Mouse (Mus musculus) left cerebral cortex, adult 18-20 months (tissue): ENCODE results near the gene Loxl4. TPM values are rescaled to one million over a fixed set of nuclear protein-coding genes. Genes with fewer than 3 reads are reported as not detected.

Experiments
- DNase-seq, 2 experiments: peaks; one replicate each; pipeline ENCODE4 v3.0.0; 2021 to 2022; ENCODE audit warnings: low spot score in 2 of 2, mixed read lengths in 1 of 2
- total RNA-seq, 2 experiments: library from RNA; stranded (reverse); gene quantifications; 2 replicates each; pipeline ENCODE4 v1.2.3; 2021

Gene Loxl4
- total RNA-seq, 2 experiments from 2014 or later: 0.28 to 0.30 TPM

DNA sequence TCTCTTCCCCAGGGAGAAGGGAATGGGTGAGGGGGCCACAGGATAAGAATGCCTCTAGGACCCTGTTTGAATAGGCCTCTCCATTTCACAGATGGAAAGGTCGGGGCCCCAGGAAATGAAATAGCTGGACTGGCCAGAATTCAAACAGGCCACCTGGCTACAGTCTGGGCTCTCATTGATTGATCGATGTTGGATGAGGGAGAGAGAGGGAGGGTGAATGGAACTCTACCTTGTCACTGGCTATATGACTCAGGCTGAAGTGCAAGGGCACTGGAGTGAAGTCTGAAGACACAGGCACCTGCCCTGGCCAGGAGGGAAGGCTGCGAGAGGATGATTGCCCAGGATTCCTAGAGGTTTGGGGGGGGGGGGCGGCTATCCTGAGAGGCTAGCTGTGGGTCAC, 867 bp downstream of the Loxl4 start:
- no peak for DNase-seq

DNA sequence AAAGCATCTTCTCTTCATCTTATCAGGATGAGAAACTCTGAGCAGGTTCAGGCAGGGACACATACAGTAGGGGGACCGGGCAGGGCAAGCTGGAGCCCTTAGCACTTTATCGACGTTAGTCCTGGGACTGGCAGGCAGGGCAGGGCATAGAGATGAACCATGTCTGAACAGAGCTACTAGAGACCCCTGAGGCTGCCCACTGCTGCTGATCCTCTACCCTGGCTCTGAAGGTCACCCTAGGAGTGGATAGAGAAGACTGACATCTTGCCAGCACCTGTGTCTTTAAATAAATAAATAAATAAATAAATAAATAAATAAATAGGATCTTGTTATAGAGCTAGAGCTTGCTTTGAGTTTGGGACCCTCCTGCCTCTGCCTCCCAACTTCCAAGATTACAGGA, 2.9 kb downstream of the Loxl4 start:
- DNase-seq: no peak

DNA sequence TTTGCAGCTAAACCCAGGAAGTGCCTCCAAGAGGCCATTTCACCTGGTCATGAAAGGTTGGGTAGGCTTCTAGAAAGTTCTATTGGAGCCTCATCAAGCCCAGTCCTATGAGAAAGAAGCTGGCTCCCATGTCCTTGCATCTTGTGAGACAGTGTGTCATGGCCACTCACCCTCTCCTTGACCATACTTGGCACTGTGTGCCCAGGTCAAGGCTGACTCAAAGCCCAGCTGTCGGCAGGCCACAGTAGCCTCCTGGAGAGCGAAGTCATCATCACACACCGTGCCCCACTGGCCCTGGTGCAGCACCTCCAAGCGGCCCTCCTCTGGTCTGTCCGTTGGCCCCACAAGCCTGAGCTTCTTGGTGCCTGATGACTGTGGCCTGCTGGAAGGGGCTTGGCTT, 4.5 kb downstream of the Loxl4 start:
- DNase-seq: no peak

DNA sequence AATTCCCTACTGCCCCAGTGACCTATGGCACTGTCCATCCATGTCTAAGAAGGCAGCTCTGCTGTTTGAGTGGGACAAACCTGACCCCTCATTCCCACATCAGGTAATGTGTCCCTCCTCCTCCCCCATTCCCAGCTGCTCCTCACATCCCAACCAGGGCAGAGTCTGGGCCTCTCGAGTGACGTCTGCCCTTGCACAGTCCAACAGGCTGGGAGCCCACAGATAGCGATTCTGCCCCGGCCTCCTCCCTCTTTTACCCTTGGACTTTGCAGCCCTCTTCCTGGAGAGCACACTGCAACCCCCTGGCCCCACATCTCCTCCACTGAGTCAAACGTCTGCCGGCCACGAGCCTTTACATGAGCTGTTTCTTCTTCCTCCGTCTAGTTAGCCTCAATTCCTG, 10.0 kb downstream of the Loxl4 start:
- DNase-seq: no peak

- no peak for DNase-seq
Observed at GRCm38 (mm10) chr19:42602041-42602440, 10.6 kb downstream of the Loxl4 start.

DNA sequence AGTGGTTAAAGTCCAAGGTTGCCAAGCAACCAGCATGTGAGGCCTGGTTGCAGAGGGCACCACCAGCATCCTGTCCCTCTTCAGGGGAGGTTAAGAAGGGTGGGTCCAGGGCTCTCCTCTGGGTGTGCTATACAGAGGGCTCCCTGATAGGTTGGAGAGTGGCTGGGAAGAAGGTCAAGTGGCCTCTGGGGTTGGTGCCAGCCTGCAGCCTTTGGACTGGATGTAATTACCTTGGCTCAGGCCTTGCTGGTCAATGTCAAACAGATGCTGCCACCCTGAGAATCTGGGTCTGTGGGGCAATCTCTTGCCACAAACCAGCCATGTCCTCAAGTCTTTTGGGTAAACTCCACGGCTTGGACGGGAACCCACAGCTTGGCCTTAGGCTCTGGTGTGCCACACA, 11.2 kb downstream of the Loxl4 start:
- DNase-seq: no peak

DNA sequence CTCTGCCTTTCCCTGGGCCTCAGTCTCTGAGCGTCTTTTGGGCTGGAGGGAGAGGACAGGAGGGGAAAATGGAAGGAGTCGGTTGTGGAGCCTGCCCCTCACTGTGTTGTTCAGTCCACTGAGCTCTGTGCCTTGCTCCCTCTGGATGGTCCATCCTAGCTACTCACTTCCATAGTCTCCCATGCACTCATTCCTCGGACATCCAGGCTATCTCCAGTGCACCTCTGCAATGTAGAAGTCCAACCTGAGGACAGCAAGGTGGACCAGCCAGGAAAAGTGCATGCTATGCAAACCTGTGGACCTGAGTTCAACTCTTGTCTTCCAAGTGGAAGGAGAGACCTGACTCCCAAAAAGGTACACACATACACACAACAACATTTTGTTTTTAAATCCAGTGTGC, 12.0 kb downstream of the Loxl4 start:
- DNase-seq: no peak

DNA sequence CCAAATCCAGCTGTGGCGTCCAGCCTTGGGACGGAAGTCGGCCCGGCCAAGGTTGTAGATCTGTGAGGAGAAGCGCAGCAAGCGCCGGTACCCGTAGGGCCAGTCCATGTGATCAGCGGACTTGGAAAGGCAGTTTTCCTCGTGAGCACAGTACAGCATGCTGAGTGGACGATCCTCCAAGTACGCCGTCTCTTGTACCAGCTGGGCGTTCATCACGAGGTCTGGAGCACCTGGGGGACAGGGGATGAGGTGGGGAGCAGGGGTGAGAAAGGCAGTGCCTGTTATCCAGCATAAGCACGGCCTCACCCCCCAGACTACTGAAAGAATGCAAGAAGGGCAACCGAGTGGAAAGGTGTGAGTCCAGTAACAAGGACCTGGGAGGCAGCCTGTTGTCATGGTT, 12.7 kb downstream of the Loxl4 start:
- no peak for DNase-seq

- DNase-seq: no peak
Observed at GRCm38 (mm10) chr19:42597896-42598295, 14.7 kb downstream of the Loxl4 start.

DNA sequence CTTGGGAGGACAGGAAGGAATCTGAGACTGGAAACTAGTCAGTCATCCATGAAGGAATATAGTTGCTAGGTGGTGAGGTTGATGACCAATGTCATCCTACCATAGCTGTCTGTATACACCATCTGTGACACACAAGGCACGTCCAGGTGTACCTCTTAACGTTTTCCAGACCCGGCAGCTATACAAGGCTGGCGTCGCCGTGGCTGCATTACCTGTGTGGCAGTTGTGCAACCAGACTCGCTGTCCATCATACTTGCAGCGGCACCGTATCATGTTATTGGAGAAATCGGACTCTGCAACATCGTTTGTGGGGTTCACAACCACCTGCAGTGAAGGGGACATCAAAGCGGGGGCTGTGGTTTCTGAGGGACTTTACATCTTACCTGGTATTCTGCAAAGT, 15.3 kb downstream of the Loxl4 start:
- no peak for DNase-seq

DNA sequence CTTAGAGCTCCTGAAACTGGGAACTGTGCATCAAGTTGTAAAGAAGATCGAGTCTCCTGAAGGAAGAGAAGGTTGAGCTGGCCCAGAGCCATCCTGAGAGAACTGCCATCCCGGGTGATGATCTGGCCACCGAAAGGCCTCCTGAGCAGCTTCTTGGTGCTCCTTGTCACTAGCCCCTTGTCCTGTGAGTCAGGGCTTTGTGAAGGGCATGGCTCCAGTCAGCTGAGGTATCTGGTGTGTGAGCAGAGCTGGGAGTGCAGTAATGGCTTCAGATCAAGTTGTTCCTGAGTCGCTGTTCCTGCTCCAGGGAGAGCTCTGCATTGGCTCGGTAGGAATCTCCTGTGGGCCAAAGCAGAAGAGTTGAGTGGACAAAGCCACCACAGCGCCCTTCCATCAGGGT, 17.5 kb downstream of the Loxl4 start:
- no peak for DNase-seq

- no peak for DNase-seq
Observed at GRCm38 (mm10) chr19:42593456-42593855, 19.2 kb downstream of the Loxl4 start.

- DNase-seq: no peak
Observed at GRCm38 (mm10) chr19:42591534-42591933, 21.1 kb downstream of the Loxl4 start.

GRCm38 (mm10) chr19:42589246-42589645, 23.4 kb downstream of the Loxl4 start:
- no peak for DNase-seq

DNA sequence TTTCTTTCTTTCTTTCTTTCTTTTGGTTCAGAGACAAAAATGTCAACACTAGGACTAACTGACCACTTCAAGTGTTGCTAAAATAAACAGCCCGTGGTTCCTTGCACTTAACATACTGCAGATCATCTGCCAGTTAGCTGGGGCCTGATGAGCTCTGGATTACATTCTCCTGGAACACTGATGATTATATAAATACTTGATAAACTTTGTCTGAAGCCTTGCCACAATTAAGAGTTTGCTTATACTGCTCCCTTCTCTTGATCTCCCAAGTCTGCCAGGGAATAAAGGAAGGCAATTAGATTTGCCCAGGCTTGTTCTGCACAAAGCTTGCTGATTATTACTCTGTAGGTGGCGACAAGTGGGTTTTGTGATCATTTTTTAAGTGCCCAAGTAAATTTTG, 24.9 kb downstream of the Loxl4 start:
- no peak for DNase-seq

DNA sequence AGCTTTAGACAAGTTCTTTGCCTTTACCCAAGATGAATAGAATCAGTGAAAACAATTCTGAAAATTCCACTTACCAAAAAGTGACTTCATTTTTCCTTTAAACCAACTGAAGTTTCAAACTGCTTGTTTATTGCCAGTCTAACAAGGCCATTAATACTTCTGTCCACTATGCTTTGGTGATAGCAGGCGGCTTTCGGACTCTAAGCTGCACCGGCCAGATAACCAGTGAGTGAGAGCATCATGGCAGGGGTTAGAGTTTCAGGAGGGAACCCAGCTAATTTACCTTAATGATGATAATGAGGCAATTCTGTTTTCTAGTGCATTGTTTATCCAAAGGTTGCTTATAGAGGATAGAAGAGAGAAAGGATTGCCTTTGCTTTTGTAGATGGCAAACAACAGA, 28.4 kb downstream of the Loxl4 start:
- DNase-seq: no peak

GRCm38 (mm10) chr19:42583677-42584076, 28.9 kb downstream of the Loxl4 start:
- no peak for DNase-seq

- no peak for DNase-seq
Observed at GRCm38 (mm10) chr19:42582811-42583370, 29.7 kb downstream of the Loxl4 start.

- DNase-seq: no peak
Observed at GRCm38 (mm10) chr19:42580701-42581100, 31.9 kb downstream of the Loxl4 start.

DNA sequence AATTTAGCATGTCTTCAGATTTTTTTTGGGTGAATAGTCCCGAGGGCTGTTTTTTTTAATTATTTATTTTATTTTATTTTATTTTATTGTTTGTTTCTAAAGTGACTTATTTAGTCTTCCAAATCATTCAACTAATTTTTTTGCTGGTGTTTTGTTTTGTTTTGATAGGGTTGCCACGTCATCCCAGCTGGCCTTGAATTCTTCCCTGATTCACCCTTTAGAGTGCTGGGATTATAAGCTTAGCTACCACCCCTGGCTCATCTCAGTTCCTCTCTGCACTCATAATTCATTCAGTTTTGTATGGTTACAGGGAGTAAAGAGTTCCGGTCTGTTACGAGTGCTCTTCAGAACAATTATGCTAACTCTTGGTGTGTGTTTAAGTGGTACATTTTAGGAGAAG, 34.0 kb downstream of the Loxl4 start:
- no peak for DNase-seq

DNA sequence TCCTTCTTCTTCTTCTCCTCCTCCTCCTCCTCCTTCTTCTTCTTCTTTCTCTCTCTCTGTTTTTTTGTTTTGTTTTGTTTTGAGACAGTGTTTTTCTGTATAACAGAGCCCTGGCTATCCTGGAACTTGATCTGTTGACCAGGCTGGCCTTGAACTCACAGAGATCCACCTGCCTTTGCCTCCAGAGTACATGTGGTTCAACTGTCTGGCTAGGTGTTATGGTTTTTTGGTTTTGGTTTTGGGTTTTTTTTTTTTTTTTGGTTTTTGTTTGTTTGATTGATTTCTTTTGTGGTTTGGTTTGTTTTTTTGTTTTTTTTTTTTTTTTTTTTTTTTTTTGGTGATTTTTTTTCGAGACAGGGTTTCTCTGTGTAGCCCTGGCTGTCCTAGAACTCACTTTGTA, 35.8 kb downstream of the Loxl4 start:
- DNase-seq: no peak

- DNase-seq: no peak
Observed at GRCm38 (mm10) chr19:42575317-42575716, 37.3 kb downstream of the Loxl4 start.

GRCm38 (mm10) chr19:42571291-42571690, 41.3 kb downstream of the Loxl4 start:
- DNase-seq: no peak

GRCm38 (mm10) chr19:42569076-42569475, 43.5 kb downstream of the Loxl4 start:
- DNase-seq: no peak
